Mouse (Mus musculus) olfactory bulb, adult 2 months (tissue): Measurements from ENCODE around the gene U90926. TPM values are rescaled to one million over a fixed set of nuclear protein-coding genes. Genes with fewer than 3 reads are reported as not detected.

Experiments
- H3K27ac ChIP-seq: fragments of 200-500 bp; 2 replicates; pipeline ENCODE4 v1.5.1; 2012; ENCODE audit warnings: low read depth, low read length; ENCODE audit not compliant: insufficient read depth
- H3K4me1 ChIP-seq: fragments of 200-500 bp; 2 replicates; pipeline ENCODE4 v1.6.1; 2012; ENCODE audit warnings: low read length; ENCODE audit not compliant: control insufficient read depth, insufficient read depth
- H3K4me3 ChIP-seq: fragments of 200-500 bp; 2 replicates; pipeline ENCODE4 v1.5.1; 2012; ENCODE audit warnings: mild to moderate bottlenecking, low read depth, low read length, moderate library complexity; ENCODE audit not compliant: insufficient read depth
- CTCF ChIP-seq: fragments of 200-500 bp; IDR thresholded peaks from 2 replicates; pipeline ENCODE4 v1.5.1; 2012; ENCODE audit warnings: low read depth, mild to moderate bottlenecking, low read length, moderate library complexity; ENCODE audit not compliant: insufficient read depth
- POLR2A ChIP-seq: fragments of 200-500 bp; IDR thresholded peaks from 2 replicates; pipeline ENCODE4 v1.6.1; 2012; ENCODE audit warnings: mild to moderate bottlenecking, low read depth, low read length, moderate library complexity; ENCODE audit not compliant: insufficient read depth
- WGBS: fragments of 180-500 bp; shearing (Covaris S2); methylation state at CpG from one replicate; pipeline ENCODE4 v1.1.7; 2018; 5-methylcytosine and 5-hydroxymethylcytosine counted together
- polyA plus RNA-seq: library from polyadenylated mRNA; stranded (reverse); fragments of >200 nt; gene quantifications from 2 replicates; pipeline ENCODE4 v1.2.4, GENCODE M21; 2012; ENCODE audit warnings: low replicate concordance; ENCODE audit not compliant: missing spikeins, insufficient read depth, insufficient read length

U90926 gene
- polyA plus RNA-seq, 1 experiment = not detected

GRCm38 (mm10) chr5:92220287-92220902 lies 5.2 kb upstream of the U90926 start:
- no peak overlapping the region for H3K27ac ChIP-seq
- H3K4me1 ChIP-seq = peaks cover 6% of the 10 kb centered on the region; the same call in 1 of the 2 replicates
- TF ChIP-seq POLR2A (no peak), CTCF (no peak)
- H3K4me3 ChIP-seq = no peak overlapping the region
- WGBS = 95% methylated on average over 8 of the region's 8 CpGs

- TF ChIP-seq CTCF (no peak), POLR2A (no peak)
- H3K4me1 ChIP-seq = peaks cover 6% of the 10 kb centered on the region; the same call in 1 of the 2 replicates
- no peak overlapping the region for H3K4me3 ChIP-seq
- H3K27ac ChIP-seq = no peak overlapping the region
- 55% methylated on average over 6 of the region's 6 CpGs for WGBS
These were observed 4.6 kb upstream of the U90926 start for GRCm38 (mm10) chr5:92219826-92220225.

- WGBS = 32% methylated on average over 17 of the region's 17 CpGs
- TF ChIP-seq CTCF (no peak), POLR2A (no peak)
These were observed 3.9 kb upstream of the U90926 start for GRCm38 (mm10) chr5:92218915-92219793.

GRCm38 (mm10) chr5:92212231-92212630 lies 3.0 kb downstream of the U90926 start:
- Histone ChIP-seq H3K27ac (no peak overlapping the region), H3K4me3 (no peak overlapping the region), H3K4me1 (no peaks in the 10 kb centered on the region)
- WGBS = 87% methylated on average over 4 of the region's 4 CpGs
- TF ChIP-seq POLR2A = no peak
- no peak for TF ChIP-seq CTCF

More at GRCm38 (mm10) chr5:92218915-92219793, 3.9 kb upstream of the U90926 start:
- Histone ChIP-seq H3K27ac (no peak overlapping the region), H3K4me3 (no peak overlapping the region), H3K4me1 (peaks cover 6% of the 10 kb centered on the region; the same call in 1 of the 2 replicates)

- TF ChIP-seq CTCF = no peak
- 87% methylated on average over 8 of the region's 8 CpGs for WGBS
- no peak overlapping the region for H3K27ac ChIP-seq
- no peaks in the 10 kb centered on the region for H3K4me1 ChIP-seq
- H3K4me3 ChIP-seq = no peak overlapping the region
These were observed 5.0 kb downstream of the U90926 start for GRCm38 (mm10) chr5:92210205-92210604.

GRCm38 (mm10) chr5:92206121-92206520 lies 9.1 kb downstream of the U90926 start:
- H3K27ac ChIP-seq = no peak overlapping the region
- 86% methylated on average over 6 of the region's 6 CpGs for WGBS
- TF ChIP-seq CTCF (no peak), POLR2A (no peak)
- H3K4me3 ChIP-seq = no peak overlapping the region
- no peaks in the 10 kb centered on the region for H3K4me1 ChIP-seq

GRCm38 (mm10) chr5:92205706-92206105 lies 9.5 kb downstream of the U90926 start:
- H3K27ac ChIP-seq = no peak overlapping the region
- H3K4me1 ChIP-seq = no peaks in the 10 kb centered on the region
- 72% methylated on average over 5 of the region's 5 CpGs for WGBS
- no peak overlapping the region for H3K4me3 ChIP-seq
- TF ChIP-seq POLR2A = no peak
- no peak for TF ChIP-seq CTCF

- no peaks in the 10 kb centered on the region for H3K4me1 ChIP-seq
- no peak overlapping the region for H3K27ac ChIP-seq
- no peak overlapping the region for H3K4me3 ChIP-seq
- 92% methylated on average over 7 of the region's 7 CpGs for WGBS
- TF ChIP-seq CTCF = no peak
- TF ChIP-seq POLR2A = no peak
These were observed 10.0 kb downstream of the U90926 start for GRCm38 (mm10) chr5:92205184-92205583.
